Mouse (Mus musculus): ENCODE results near the gene Gsta2. TPM values are rescaled to one million over a fixed set of nuclear protein-coding genes. Genes with fewer than 3 reads are reported as not detected.
"Not testable (repeated sequence)": the region's sequence is repeated elsewhere in the genome, so short reads cannot be mapped to it uniquely, and the experiment has no call there.

The Gsta2 gene
- polyA plus RNA-seq, 1 experiment from 2014 or later = not detected

DNA sequence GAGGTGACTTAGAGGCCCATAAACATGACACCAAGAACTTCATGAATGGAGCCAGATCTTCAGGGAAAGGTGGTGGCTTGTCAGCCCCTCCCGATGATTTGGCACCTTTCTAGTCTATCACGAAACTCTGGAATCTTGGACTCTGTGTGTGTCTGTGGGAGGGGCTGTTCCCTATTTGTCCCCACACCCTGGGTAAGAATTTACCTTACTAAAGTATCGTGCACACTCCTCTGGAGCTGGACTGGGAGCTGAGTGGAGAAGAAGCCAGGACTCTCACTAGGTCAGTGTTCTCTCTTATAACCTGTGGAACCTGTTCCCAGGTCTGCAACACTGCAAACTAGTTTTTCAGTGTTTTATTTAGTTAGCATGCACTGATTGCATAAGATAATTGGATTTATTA is 65.9 kb downstream of the Gsta2 start, which contains the start of gene Gm10639:
Gene Gm10639 (plus strand): TSS at position 201 of the 400 bp plus-strand sequence.
- ATAC-seq (ENCODE audit: low FRiP score); H3K27ac ChIP-seq; H3K4me3 ChIP-seq; H3K36me3 ChIP-seq; H3K4me2 ChIP-seq (replicated peaks); H3K9me3 ChIP-seq (replicated peaks); H3K9ac ChIP-seq; H3K27me3 ChIP-seq; H3K4me1 ChIP-seq: not testable (repeated sequence)
- WGBS = 91% methylated on average over 3 of the region's 3 CpGs

- H3K4me1 ChIP-seq; H3K9ac ChIP-seq; H3K4me3 ChIP-seq; H3K9me3 ChIP-seq (replicated peaks); H3K27me3 ChIP-seq; ATAC-seq (ENCODE audit: low FRiP score); H3K4me2 ChIP-seq (replicated peaks); H3K27ac ChIP-seq; H3K36me3 ChIP-seq: not testable (repeated sequence)
- WGBS = 84% methylated on average over 1 of the region's 1 CpGs
Observed at GRCm38 (mm10) chr9:78289063-78289462, 66.5 kb downstream of the Gsta2 start.

GRCm38 (mm10) chr9:78282002-78282711 is 73.4 kb downstream of the Gsta2 start:
- 93% methylated on average over 4 of the region's 4 CpGs for WGBS
- H3K4me3 ChIP-seq; H3K27ac ChIP-seq; ATAC-seq (ENCODE audit: low FRiP score); H3K9ac ChIP-seq; H3K27me3 ChIP-seq; H3K4me2 ChIP-seq (replicated peaks); H3K4me1 ChIP-seq; H3K36me3 ChIP-seq; H3K9me3 ChIP-seq (replicated peaks): not testable (repeated sequence)

Other genes with a start within 250 kb of the Gsta2 start
- gene Fbxo9, start 246.7 kb downstream of the Gsta2 start, polyA plus RNA-seq (2016; fragmentation: Nextera tagmentation; extraction: Ambion mirVana) = 42.0 and 43.1 TPM in 2 replicates
- 38.1 and 40.0 TPM in 2 replicates for gene Ick, start 246.6 kb downstream of the Gsta2 start, polyA plus RNA-seq (2016; fragmentation: Nextera tagmentation; extraction: Ambion mirVana)
- gene Gsta4, start 173.0 kb downstream of the Gsta2 start, polyA plus RNA-seq (2016; fragmentation: Nextera tagmentation; extraction: Ambion mirVana) = 51.5 and 53.6 TPM in 2 replicates
- gene Gsta1, start 125.1 kb downstream of the Gsta2 start, polyA plus RNA-seq (2016; fragmentation: Nextera tagmentation; extraction: Ambion mirVana) = not detected in 2 replicates
- gene Gm3776, start 98.7 kb downstream of the Gsta2 start, polyA plus RNA-seq (2016; fragmentation: Nextera tagmentation; extraction: Ambion mirVana) = not detected in 2 replicates
- not detected in 2 replicates for gene Gm10639, start 65.9 kb downstream of the Gsta2 start, polyA plus RNA-seq (2016; fragmentation: Nextera tagmentation; extraction: Ambion mirVana)
- not detected in 2 replicates for gene Omt2a, start 41.0 kb downstream of the Gsta2 start, polyA plus RNA-seq (2016; fragmentation: Nextera tagmentation; extraction: Ambion mirVana)
- not detected in 2 replicates for gene Omt2b, start 28.2 kb downstream of the Gsta2 start, polyA plus RNA-seq (2016; fragmentation: Nextera tagmentation; extraction: Ambion mirVana)
- 0.68 and 1.2 TPM in 2 replicates for gene Dppa5a, start 12.4 kb upstream of the Gsta2 start, polyA plus RNA-seq (2016; fragmentation: Nextera tagmentation; extraction: Ambion mirVana)
- gene Ooep, start 22.9 kb upstream of the Gsta2 start, polyA plus RNA-seq (2016; fragmentation: Nextera tagmentation; extraction: Ambion mirVana) = 5.1 and 5.3 TPM in 2 replicates
- 0.34 and 0.51 TPM in 2 replicates for gene Ddx43, start 40.0 kb upstream of the Gsta2 start, polyA plus RNA-seq (2016; fragmentation: Nextera tagmentation; extraction: Ambion mirVana)
- gene Cgas, start 87.4 kb upstream of the Gsta2 start, polyA plus RNA-seq (2016; fragmentation: Nextera tagmentation; extraction: Ambion mirVana) = 0.76 and 0.90 TPM in 2 replicates
- 23.2 and 26.9 TPM in 2 replicates for gene Mto1, start 92.4 kb upstream of the Gsta2 start, polyA plus RNA-seq (2016; fragmentation: Nextera tagmentation; extraction: Ambion mirVana)
- 0.84 and 1.3 TPM in 2 replicates for gene Gm17324, start 93.0 kb upstream of the Gsta2 start, polyA plus RNA-seq (2016; fragmentation: Nextera tagmentation; extraction: Ambion mirVana)
- 3,262 and 3,359 TPM in 2 replicates for gene Eef1a1, start 133.4 kb upstream of the Gsta2 start, polyA plus RNA-seq (2016; fragmentation: Nextera tagmentation; extraction: Ambion mirVana)
- 15.1 and 16.9 TPM in 2 replicates for gene Slc17a5, start 232.3 kb upstream of the Gsta2 start, polyA plus RNA-seq (2016; fragmentation: Nextera tagmentation; extraction: Ambion mirVana)

Measured in hindbrain, embryonic 12.5 days (tissue).